Mouse (Mus musculus): Measurements from ENCODE around the gene Mrto4. TPM values are rescaled to one million over a fixed set of nuclear protein-coding genes. Genes with fewer than 3 reads are reported as not detected.

The Mrto4 gene
- 25.0 and 44.5 TPM in 2 replicates for polyA plus RNA-seq (2012; ENCODE audit: low replicate concordance)

GRCm38 (mm10) chr4:139351931-139352711, at the start of gene Mrto4, which contains the start of the genes Emc1 and Ubr4:
Gene Mrto4, minus strand, starts transcription at chr4:139352576.
Gene Emc1, plus strand, starts transcription at chr4:139352587.
Gene Ubr4, plus strand, starts transcription at chr4:139352609.

GRCm38 (mm10) chr4:139310171-139310898, 42.0 kb downstream of the Mrto4 start, which contains the start of the genes Pqlc2 and Akr7a5:
Gene Pqlc2, minus strand, starts transcription at chr4:139310708.
Gene Akr7a5, plus strand, starts transcription at chr4:139310744.

Other genes starting within 250 kb of the Mrto4 start
- 9.6 and 11.2 TPM in 2 replicates for gene Minos1, start 221.5 kb downstream of the Mrto4 start, polyA plus RNA-seq (2012; ENCODE audit: low replicate concordance)
- gene Capzb, start 159.7 kb downstream of the Mrto4 start, polyA plus RNA-seq (2012; ENCODE audit: low replicate concordance), result 131 and 179 TPM in 2 replicates
- gene Pqlc2, start 41.9 kb downstream of the Mrto4 start, polyA plus RNA-seq (2012; ENCODE audit: low replicate concordance), result 23.1 and 27.3 TPM in 2 replicates
- 69.0 and 80.2 TPM in 2 replicates for gene Akr7a5, start 41.8 kb downstream of the Mrto4 start, polyA plus RNA-seq (2012; ENCODE audit: low replicate concordance)
- 3.6 and 10.7 TPM in 2 replicates for gene Emc1, start within 50 bp of the Mrto4 start, polyA plus RNA-seq (2012; ENCODE audit: low replicate concordance)
- gene Ubr4, start within 50 bp of the Mrto4 start, polyA plus RNA-seq (2012; ENCODE audit: low replicate concordance), result 56.4 and 141 TPM in 2 replicates
- gene Iffo2, start 178.0 kb upstream of the Mrto4 start, polyA plus RNA-seq (2012; ENCODE audit: low replicate concordance), result 3.4 and 6.7 TPM in 2 replicates

Measured in hematopoietic multipotent progenitor cell, adult 10-12 weeks (in vitro differentiated cells).